Mouse (Mus musculus): ENCODE measurements around the gene Slc22a14.
"Not testable (repeated sequence)": the region's sequence is repeated elsewhere in the genome, so short reads cannot be mapped to it uniquely, and the experiment has no call there.

Gene Slc22a14

DNA sequence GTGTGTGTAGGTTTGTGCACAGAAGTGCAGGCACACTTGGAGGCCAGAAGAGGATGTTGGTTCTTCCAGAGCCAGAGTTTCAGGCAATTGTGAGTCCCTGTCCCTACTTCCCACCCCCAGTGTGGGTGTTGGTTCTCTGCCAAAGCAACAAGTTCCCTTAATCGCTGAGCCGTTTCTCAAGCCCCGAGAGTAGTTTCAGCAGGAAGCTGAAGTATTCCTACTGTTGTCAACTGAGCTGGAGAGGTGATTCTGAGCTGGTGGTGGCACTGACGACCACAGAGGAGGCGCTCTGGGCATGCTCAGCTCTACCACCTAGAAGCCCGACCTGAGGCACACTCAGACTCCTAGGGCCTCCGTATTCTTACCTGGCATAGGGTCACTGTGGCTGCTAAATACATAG, at the start of gene Slc22a14:
TSS of gene Slc22a14 (minus strand) at position 270 of the 400 bp plus-strand sequence.
- DNase-seq (ENCODE audit: low spot score): no peak

DNA sequence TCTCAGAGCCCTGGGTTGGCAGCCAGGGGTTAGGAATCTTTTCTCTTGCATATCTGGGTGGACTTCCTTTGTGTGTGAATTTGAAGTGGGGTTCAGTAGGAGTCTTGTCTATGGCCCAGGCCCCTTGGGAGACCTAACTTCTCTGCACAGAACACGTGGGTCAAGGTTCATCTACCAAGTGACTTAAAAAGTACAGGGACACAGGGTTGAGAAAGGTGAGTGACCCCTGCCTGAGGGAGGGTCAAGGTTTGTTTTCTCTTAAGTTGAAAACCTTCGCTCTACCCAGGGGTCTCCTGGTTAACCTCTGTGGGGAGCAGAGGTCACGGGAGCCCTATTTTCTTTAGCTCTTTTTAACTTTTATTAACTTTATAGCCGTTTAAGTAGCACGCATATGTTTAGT, 44.5 kb upstream of the Slc22a14 start:
- DNase-seq (ENCODE audit: low spot score): no peak

DNA sequence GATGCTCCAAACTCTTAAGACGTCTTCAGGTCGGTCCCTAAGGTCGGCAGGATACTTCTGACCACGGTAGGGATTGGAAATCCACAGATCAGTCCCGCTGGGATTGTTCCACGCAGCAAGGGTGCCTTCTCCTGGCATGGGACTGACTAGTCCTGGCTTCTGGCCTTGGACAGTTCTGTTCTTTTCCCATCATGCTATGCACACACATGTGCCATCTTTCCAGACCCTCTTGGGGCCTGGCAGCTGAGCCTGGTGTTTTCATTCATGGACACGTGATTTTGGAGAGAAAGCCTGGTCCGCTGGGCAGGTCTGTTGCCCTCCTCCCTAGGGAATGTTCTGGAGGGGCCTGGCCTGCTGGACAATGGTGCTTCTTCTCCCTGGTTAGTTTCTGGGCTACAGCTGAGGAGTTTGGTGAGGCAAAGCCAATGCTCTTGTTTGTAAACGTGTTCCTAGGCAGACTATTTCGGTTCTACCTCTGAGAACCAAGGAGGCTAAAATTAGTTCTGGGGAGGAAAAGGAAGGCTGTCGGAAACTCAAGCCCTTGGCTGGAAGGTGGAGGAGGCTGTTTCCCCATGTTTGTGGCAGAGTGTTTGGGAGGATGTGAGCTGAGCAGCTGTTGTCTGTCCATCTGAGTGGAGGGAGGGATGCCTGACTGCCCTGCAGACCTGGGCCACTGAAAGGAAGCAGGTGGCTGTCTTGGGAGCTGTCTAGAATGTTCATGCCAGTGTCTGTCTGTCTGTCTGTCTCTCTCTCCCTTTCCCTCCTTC, 43.7 kb upstream of the Slc22a14 start:
- DNase-seq (ENCODE audit: low spot score): no peak

DNA sequence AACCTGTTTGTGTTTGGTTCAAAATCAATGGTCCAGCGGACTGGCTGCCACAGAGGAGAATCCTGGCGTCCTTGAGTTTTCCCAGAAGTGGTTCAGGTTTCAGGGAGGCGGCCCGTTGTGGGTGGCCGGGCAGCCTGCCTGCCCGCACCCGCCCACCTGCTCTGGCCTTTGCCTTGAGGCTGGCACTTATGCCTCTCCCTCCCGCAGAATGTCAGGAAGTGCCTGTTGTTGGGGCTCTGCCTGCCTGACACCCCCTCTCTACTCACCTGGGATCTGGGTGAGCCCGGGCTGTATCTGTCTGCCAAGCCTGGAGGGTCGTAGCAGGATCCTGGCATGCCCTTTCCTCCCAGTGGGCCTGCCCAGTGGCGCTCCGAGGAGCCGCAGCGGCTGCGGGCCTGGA, 42.5 kb upstream of the Slc22a14 start:
- no peak for DNase-seq (ENCODE audit: low spot score)

DNA sequence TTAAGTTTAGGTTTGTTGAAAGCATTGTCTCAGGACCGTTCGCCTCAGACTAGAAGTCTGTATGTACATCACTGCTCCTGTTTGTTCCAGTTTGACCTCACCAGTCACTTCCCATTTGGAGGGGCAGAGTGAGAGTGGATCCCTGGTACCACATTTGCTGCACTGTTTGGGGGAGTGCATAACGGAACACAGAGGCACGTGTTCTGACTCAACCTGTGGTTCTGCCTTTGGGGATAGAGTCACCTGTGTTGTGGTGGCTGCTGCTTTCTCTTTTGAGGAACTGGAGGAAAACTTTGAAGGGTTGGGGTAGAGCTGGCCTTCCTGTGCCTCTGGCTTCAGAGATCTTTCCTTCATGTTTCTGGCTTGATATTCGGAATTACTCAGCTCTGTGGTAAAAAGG, 38.7 kb upstream of the Slc22a14 start:
- no peak for DNase-seq (ENCODE audit: low spot score)

DNA sequence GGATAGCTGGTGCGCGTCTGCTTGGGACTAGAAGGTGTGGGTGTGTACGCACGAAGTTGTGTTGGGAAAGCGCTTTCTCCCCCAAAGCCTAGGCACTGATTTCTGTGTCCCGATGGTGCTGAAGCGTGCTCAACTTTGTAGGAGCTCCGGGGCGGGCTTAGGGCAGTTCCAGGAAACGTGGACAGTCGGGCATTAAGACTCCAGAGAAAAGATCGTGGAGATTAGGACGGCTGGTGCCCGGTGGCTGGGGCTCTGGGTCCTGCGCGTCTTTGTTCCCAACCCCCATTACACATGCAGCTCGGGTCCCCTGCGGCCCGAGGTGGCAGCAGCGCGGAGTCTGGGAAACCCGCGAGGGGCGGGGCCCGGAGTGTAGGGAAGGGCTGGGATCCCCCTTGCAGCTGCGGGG, 37.9 kb upstream of the Slc22a14 start:
- peak; percentile 87 for DNase-seq (ENCODE audit: low spot score)

DNA sequence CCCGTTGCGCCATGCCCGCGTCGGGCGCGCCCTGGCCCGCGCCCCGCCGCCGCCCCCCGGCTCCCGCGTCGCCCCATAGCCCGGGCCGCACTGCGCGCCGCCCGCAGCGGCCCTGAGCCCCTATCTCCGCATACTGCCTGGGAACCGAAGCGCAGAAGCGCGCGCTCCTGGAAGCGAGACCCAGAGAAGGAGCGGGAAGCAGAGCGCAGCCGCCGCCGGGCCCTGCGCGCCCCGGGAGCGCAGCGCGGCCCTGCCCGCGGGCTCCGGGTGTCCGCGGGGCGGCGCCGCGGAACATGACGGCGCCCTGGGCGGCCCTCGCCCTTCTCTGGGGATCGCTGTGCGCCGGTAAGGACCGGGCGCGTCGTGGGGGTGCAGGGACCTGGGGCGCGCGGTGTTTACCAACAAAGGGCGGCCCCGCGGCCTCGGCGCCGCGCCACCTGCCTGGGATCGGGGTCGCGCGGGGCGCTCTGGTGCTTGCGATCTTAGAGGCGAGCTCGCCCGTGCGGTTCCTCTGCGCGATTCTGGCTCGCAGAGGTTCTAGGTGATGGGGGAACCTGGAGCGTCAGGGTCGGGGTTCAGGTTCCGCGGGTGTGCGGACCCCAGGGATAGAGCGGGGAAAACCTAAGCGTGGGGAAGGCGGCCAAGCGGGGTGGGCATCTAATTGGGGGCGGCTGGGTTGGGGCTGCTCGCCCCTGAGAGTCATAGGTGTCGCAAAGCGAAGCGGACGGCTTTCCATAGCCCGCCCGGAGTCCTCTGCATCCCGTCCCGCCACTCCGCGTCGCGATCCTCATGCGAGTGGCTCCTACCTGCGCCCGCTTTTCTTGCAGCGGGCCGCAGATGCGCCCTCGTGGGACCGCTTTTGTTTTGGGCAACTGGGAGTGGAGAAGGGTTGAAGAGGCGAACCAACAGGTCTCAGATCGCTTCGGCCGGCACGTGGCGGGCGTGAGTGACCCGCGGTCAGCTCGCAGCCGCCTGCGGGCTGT, 37.2 kb upstream of the Slc22a14 start:
- peak; percentile 54 for DNase-seq (ENCODE audit: low spot score)

DNA sequence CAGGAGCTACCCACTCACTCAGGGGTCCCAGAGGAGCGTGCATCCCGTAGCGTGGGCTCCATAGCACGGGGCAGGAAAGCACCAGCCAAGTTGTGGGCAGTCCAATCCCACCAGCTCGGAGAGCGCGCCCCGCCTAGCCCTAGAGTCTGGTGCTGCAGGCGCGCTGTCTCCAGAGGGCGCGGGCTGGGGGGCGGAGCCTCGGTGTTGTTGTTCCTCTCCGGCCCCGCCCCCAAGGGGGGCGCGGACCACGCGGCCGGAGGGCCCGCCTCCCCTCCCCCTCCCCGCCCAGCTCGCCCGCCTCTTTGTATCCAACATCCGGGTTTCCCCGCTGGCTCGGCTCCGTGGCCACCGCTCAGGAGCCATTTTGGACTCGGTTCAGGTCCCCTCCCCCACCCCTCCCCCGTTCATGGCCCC, 36.5 kb upstream of the Slc22a14 start, which contains the start of gene Acvr2b:
TSS of gene Acvr2b (plus strand) at position 318 of the 414 bp plus-strand sequence.
- peak; percentile 98 for DNase-seq (ENCODE audit: low spot score)

DNA sequence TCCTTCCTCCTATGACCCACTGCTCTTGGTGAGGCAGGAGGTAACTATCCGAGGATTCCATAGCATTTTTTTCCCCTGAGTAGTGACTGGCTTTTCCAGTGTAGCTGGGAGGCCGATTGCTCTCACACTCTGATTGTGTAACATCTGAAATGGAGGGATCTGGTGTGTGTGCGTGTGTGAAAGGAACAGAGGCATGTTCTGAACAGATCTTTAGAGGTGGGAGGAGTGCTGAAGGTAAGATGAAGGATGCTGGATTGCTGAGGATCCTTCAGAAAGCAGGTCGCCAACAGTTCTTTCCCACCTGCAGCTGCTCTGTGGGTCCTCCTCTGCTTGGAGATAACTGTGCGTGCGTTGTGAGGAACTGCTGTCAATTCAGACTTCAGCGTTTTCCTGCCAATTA, 36.0 kb upstream of the Slc22a14 start:
- DNase-seq (ENCODE audit: low spot score): no peak

DNA sequence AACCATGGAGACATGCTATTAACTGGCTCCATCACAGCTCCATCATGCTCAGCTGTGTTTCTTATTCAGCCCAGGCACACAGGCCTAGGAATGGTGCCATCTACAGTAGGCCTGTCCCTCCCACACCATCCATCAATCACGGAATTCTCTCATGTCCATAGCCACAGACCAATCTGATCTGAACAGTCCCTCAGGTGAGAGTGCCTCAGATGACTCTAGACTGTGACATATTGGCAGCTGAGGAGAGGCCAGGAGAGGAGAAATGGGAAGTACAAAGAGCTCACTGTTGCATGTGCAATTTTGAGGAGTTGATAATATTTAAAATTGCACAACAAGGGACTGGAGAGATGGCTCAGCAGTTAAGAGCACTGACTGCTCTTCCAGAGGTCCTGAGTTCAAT, 29.5 kb upstream of the Slc22a14 start:
- no peak for DNase-seq (ENCODE audit: low spot score)

DNA sequence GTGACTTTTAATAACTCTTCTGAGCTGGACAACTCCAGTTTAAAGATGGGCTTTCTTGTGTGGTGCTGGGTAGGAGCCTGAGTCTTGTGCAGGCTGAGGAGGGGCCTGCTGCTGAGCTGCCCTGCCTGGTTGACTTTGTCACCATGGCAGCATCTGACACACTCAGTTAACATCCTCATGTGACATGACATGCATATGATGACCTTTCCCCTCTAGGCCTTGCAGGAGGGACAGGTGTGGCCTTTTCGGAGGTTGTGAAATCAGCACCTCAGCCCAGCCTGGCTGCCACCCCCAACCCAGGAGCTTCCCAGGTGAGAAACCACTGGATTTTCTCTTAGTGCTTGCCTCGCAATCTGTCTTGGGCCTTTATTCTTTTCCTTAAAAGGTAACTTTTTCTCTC, 24.9 kb upstream of the Slc22a14 start:
- no peak for DNase-seq (ENCODE audit: low spot score)

DNA sequence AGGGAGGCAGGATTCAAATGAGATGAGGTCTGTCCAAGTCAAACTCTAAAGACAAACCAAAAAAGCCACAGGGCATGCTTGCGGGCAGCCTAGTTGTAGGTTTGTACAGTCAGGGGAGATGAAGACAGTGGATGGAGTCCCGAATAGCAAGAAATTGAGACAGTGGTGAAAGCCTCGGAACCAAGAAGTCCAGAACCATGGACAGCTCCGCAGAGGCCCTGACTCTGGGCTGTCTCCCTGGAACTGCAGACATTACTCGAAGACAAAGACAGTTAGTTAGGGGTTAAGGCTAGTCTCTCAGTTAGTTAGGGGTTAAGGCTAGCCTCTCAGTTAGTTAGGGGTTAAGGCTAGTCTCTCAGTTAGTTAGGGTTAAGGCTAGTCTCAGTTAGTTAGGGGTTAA, 23.6 kb upstream of the Slc22a14 start:
- DNase-seq (ENCODE audit: low spot score): peak; percentile 67

DNA sequence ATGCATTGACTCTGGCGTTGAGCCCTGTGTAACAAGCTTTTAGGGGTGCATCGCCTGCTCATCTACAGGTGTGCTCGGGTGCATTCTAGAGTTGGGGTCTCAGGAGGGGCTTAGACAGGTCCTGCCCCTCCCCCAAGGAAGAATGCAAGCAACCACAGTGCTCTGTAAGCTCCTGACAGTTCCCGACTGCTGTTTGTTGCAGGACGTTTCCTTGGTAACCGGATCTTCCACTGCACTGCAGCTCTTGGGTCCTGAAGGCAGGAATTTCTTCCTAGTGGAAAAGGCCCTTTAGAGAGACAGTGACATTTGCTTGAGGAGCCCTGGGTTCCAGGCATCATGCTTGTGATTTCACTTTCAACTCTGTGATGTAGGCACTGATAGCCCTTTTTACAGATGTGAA, 17.2 kb upstream of the Slc22a14 start:
- DNase-seq (ENCODE audit: low spot score): no peak

DNA sequence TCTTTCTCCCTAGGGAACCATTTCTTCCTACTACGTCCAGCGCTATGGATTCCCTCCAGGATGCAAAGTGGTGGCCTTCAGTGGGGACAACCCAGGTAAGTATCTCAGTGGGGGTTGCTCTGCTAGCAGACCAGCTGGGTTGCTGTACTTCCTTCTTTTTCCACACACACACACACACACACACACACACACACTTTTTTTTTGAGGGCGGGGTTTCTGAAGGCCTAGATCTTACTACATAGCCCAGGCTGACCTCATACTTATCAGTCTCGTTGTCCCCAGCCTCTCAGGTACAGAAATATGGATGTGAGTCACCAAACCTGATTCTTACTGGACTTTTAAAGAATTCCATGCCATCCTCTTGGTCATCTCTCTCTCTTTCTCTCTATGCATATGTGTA, 12.9 kb upstream of the Slc22a14 start:
- no peak for DNase-seq (ENCODE audit: low spot score)

DNA sequence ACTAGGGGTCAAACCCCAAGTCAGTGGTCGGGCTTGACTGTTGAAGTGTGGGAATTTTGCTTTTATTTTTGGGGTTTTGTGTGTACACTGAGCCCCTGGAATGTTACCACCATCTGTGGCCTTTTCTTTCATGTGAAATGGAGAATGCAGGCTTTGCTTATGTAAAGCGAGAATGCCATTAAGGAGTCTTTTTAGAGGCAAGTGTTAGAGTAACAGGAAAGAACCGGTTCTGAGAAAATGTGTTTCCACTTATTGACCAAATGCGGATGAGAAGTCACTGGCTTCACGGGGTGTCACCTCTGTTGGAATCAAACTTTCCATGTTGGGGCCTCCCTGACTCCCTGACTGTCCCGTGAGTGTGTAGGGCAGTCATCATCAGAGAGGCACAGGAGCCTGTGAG, 10.2 kb upstream of the Slc22a14 start:
- DNase-seq (ENCODE audit: low spot score): peak; percentile 30

DNA sequence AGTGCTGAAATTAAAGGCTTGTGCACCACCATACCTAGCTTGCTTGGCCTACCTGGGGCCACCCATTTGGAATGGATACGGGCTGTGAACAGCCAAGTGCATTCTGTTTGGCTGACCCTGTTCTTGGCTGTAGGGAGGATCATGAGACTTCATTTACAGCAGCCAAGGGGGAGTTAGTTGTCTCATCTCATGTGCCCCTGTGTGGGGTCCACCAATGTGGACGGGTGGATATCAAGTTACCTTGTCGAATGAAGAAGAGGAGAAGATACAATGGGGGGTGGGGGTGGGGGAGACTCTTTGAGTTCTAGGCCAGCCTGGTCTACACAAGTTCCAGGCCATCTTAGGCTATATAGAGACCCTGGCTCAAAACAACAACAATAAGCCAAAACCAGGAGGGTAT, 9.7 kb upstream of the Slc22a14 start:
- no peak for DNase-seq (ENCODE audit: low spot score)

DNA sequence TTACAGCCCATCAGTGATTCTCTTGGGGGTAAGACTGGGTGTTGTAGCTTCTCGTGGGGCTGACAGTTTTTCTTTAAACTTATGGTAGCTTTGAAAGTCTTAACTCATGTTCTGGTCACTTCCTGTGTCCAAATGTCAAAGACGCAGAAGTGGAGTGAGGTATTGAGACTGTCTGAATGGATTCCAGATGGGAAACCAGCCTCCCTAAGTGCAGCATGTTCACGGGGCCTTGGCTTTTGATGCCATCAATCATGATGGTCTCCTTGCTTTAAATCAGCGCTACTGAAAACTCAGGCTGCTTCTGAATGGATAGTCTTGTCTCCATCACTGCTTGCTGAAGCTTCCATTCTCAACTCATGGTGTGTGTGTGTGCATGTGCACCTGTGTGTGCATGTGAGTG, 5.9 kb upstream of the Slc22a14 start:
- peak; percentile 49 for DNase-seq (ENCODE audit: low spot score)

DNA sequence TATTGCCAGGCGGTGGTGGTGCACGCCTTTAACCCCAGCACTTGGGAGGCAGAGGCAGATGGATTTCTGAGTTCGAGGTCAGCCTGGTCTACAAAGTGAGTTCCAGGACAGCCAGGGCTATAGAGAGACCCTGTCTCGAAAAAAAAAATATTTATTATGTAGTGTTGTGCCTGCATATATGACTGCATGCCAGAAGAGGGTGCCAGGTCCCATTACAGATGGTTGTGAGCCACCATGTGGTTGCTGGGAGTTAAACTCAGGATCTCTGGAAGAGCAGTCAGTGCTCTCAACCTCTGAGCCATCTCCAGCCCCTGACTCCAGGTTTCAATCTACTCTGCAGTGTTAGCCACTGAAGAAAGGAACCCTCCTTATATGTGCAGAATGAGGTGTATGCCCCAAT, 5.4 kb upstream of the Slc22a14 start:
- DNase-seq (ENCODE audit: low spot score): not testable (repeated sequence)

DNA sequence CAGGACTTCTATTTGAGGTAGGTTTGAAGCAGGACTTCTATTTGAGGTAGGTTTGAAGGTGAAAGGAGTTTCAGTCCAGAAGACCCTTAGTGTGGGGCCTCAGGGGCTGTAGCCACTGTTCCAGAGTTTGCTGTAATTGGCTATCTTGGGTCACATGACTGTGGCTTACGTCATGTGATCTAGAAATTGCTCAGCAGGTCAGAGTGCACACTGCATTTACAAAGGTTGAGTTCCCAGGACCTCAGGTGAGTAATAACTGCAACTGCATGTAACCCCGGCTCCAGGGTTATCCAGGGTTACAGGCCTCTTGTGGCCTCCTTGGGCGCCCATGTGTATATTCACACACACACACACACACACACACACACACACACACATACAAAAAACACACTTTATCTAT, 3.0 kb upstream of the Slc22a14 start:
- no peak for DNase-seq (ENCODE audit: low spot score)

DNA sequence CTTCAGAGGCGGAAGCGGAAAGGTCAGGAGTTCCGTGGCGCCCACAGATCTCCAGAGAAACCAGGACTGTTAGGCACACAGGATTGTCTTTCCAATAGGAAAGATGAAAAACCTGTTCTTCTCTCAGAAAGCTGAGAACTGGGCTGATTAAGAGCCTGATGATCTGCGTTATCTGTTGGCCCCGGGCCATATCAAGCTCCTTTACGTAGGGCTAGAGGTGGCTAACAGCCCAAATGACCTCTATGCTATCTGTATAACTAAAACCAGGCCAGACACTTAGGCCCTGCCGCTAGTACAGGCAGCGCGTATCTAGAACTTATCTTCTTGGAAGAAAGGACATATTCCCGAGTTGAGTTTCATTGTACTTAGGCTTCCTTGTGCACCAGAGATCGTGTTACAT, 2.1 kb downstream of the Slc22a14 start:
- no peak for DNase-seq (ENCODE audit: low spot score)

DNA sequence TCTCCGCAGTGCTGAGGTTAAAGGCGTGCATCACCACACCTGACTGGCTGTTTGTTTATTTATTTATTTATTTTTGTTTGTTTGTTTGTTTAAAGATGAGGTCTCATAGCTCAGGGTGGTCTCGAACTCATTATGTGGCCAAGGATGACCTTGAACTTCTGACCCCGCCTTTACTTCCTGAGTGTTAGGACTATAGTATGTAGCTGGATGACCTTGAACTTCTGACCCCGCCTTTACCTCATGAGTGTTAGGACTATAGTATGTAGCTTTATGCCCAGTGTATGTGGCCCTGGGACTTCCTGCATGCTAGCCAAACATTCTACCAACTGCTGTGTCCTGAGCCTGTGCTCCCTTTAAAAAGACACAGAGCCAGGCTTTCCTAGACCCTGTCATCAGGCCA, 3.9 kb downstream of the Slc22a14 start:
- DNase-seq (ENCODE audit: low spot score): no peak

DNA sequence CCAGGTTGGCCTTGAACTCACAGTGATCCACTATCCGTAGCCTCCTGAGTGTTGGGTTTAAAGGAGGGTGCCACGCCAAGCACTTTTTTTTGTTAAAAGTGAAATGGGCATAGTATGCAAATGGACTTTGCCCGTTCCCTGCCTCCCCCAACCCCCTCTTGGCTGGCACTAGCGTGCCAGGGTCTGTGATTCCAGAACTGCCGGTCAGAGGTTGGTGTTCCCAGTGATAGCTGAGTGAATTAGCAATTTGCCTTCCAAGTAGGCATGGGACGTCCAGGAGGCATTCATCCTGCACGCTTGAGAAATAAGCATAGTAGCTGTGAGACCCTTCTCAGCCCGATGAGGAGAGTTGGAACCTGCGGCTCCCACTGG, 7.3 kb downstream of the Slc22a14 start:
- DNase-seq (ENCODE audit: low spot score): no peak
